Mouse (Mus musculus) heart, embryonic 15.5 days (tissue): Measurements from ENCODE around the gene Ccng1. TPM values are rescaled to one million over a fixed set of nuclear protein-coding genes. Genes with fewer than 3 reads are reported as not detected.
"Not testable (repeated sequence)": the region's sequence is repeated elsewhere in the genome, so short reads cannot be mapped to it uniquely, and the experiment has no call there.

Experiments
- ATAC-seq: fragments of 200-750 bp; cut with Nextera tagmentation; replicated peaks from 2 replicates; pipeline ENCODE4 v1.8.0; 2017; ENCODE audit warnings: low read depth, moderate TSS enrichment; ENCODE audit not compliant: insufficient number of reproducible peaks, insufficient read depth, low FRiP score
- H3K27ac ChIP-seq: fragments of 300-500 bp; sonication (generic); 2 replicates; pipeline ENCODE4 v1.5.1; 2015; ENCODE audit warnings: mild to moderate bottlenecking, inconsistent platforms
- H3K27me3 ChIP-seq: fragments of 300-500 bp; sonication (generic); 2 replicates; pipeline ENCODE4 v1.6.1; 2015; ENCODE audit warnings: inconsistent platforms
- H3K36me3 ChIP-seq: fragments of 300-500 bp; sonication (generic); 2 replicates; pipeline ENCODE4 v1.6.1; 2015; ENCODE audit warnings: mild to moderate bottlenecking, inconsistent platforms
- H3K4me1 ChIP-seq: fragments of 300-500 bp; sonication (generic); replicated peaks from 2 replicates; pipeline ENCODE4 v1.6.1; 2015; ENCODE audit warnings: inconsistent platforms
- H3K4me2 ChIP-seq: fragments of 300-500 bp; sonication (generic); 2 replicates; pipeline ENCODE4 v1.6.1; 2015; ENCODE audit warnings: inconsistent platforms, mild to moderate bottlenecking, moderate library complexity
- H3K4me3 ChIP-seq: fragments of 300-500 bp; sonication (generic); 2 replicates; pipeline ENCODE4 v1.5.1; 2015; ENCODE audit warnings: mild to moderate bottlenecking, inconsistent platforms
- H3K9ac ChIP-seq: fragments of 300-500 bp; sonication (generic); 2 replicates; pipeline ENCODE4 v1.6.1; 2015; ENCODE audit warnings: mild to moderate bottlenecking, inconsistent platforms
- H3K9me3 ChIP-seq: fragments of 300-500 bp; sonication (generic); replicated peaks from 2 replicates; pipeline ENCODE4 v1.6.1; 2016; ENCODE audit warnings: inconsistent platforms
- WGBS: fragments of 180-500 bp; shearing (Covaris S2); methylation state at CpG from one replicate; pipeline ENCODE4 v1.1.7; 2015; ENCODE audit warnings: mixed read lengths; 5-methylcytosine and 5-hydroxymethylcytosine counted together
- polyA plus RNA-seq: library from polyadenylated mRNA; unstranded; fragments of >200 nt; fragmentation: Nextera tagmentation; extraction: Ambion mirVana; gene quantifications from 2 replicates; pipeline ENCODE4 v1.2.1, GENCODE M21; 2015

Ccng1 gene
- polyA plus RNA-seq, 1 experiment from 2014 or later, result 139 TPM

DNA sequence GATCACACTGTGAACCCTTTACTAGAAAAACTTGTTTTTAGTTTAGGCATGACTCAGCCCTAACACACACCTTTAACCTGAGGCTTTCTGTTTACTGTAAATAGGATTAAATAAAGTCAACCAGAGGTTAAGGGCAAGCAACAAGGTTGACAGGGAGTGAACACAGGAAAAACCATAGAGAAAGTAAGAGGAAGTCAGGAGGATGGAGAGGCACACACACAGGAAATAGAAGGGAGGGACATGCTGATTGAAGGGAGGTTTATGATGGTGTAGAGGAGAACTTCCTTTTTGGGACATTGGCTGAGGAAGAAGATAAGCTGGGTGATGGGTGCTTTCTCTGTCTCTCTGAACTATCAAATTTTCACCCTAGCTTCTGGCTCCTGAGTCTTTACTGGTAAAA lies 36.8 kb downstream of the Ccng1 start:
- H3K4me2 ChIP-seq, result no peak overlapping the region
- H3K4me3 ChIP-seq, result no peak overlapping the region
- ATAC-seq, result no peak
- no peak overlapping the region for H3K9ac ChIP-seq
- peaks cover 86% of the 10 kb centered on the region for H3K36me3 ChIP-seq
- no peaks in the 10 kb centered on the region for H3K27me3 ChIP-seq
- no peaks in the 10 kb centered on the region for H3K9me3 ChIP-seq
- H3K4me1 ChIP-seq, result no peaks in the 10 kb centered on the region
- H3K27ac ChIP-seq, result no peak overlapping the region

DNA sequence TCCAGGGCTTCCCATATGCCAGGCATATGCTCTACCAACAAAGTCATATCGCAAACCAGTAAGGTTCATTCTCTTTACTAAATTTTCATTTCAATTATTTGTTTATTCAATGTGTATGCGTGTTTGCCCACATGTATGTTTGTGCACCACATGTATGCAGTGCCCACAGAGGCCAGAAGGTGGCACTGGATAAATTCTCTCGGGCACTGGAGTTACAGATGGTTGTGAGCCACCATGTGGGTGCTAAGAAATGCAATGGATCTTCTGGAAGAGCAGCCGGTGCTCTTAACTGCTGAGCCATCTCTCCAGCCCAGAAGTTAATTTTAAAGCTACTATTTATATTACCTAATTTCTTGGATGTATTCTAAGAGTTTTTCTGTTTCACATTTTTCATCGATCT lies 39.6 kb downstream of the Ccng1 start:
- H3K9me3 ChIP-seq, result no peaks in the 10 kb centered on the region
- H3K4me3 ChIP-seq, result no peak overlapping the region
- H3K27ac ChIP-seq, result no peak overlapping the region
- H3K27me3 ChIP-seq, result no peaks in the 10 kb centered on the region
- peaks cover 77% of the 10 kb centered on the region for H3K36me3 ChIP-seq
- H3K4me2 ChIP-seq, result no peak overlapping the region
- ATAC-seq, result no peak
- no peaks in the 10 kb centered on the region for H3K4me1 ChIP-seq
- H3K9ac ChIP-seq, result no peak overlapping the region
- 94% methylated on average over 5 of the region's 5 CpGs for WGBS

DNA sequence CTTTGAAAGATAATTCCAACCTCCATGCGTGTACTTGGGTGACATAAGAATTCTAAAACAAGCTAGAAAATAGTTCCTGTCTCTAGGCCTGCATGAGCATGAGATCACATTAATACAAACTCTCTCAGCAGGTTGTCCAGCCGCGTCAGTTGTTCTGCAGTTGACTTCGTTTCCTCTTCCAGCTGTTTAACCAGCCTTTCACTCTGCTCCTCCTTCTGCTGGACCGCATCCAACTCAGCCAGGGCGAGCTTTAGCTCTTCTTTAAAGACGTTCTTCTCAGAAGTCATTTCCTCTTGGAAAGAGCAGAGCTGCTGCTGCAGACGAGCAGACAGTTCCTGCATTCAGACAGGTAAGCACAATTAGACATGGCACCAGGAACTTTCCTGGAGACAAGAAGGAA lies 41.3 kb downstream of the Ccng1 start:
- WGBS, result 67% methylated on average over 8 of the region's 8 CpGs
- Histone ChIP-seq H3K9me3 (no peaks in the 10 kb centered on the region), H3K9ac (no peak overlapping the region), H3K4me3 (no peak overlapping the region), H3K27me3 (no peaks in the 10 kb centered on the region), H3K36me3 (peaks cover 80% of the 10 kb centered on the region), H3K4me2 (no peak overlapping the region), H3K4me1 (no peaks in the 10 kb centered on the region), H3K27ac (no peak overlapping the region)
- no peak for ATAC-seq

DNA sequence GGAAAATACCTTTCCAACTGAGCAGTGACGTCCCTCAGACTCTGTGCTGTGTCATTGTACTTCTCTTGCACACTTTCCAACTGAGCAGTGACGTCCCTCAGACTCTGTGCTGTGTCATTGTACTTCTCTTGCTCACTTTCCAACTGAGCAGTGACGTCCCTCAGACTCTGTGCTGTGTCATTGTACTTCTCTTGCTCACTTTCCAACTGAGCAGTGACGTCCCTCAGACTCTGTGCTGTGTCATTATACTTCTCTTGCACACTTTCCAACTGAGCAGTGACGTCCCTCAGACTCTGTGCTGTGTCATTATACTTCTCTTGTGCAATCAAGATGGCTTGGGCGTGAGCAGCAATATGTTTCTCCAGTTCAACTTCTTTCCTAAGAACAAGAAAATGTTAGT lies 45.2 kb downstream of the Ccng1 start:
- not testable (repeated sequence) for H3K9ac ChIP-seq, H3K4me1 ChIP-seq, H3K27me3 ChIP-seq, H3K4me3 ChIP-seq, H3K9me3 ChIP-seq, H3K27ac ChIP-seq, H3K4me2 ChIP-seq, ATAC-seq
- 86% methylated on average over 6 of the region's 6 CpGs for WGBS
- H3K36me3 ChIP-seq, result peaks cover 78% of the 10 kb centered on the region

Other genes starting within 250 kb of the Ccng1 start
- 114 and 123 TPM in 2 replicates for gene Mat2b, start 60.1 kb downstream of the Ccng1 start, polyA plus RNA-seq
- gene Hmmr, start 21.9 kb downstream of the Ccng1 start, polyA plus RNA-seq, result 44.2 and 48.7 TPM in 2 replicates
- gene Nudcd2, start 21.6 kb downstream of the Ccng1 start, polyA plus RNA-seq, result 81.3 and 92.3 TPM in 2 replicates